Mouse (Mus musculus) heart, embryonic 16.5 days (tissue): ENCODE results near the gene Ptprr. TPM values are rescaled to one million over a fixed set of nuclear protein-coding genes. Genes with fewer than 3 reads are reported as not detected.

Experiments used
- ATAC-seq: fragments of 200-750 bp; cut with Nextera tagmentation; replicated peaks from 2 replicates; pipeline ENCODE4 v1.8.0; 2017; ENCODE audit warnings: moderate number of reproducible peaks; ENCODE audit not compliant: insufficient read depth, low FRiP score; ENCODE audit errors: extremely low read depth
- H3K27ac ChIP-seq: fragments of 300-500 bp; sonication (generic); 2 replicates; pipeline ENCODE4 v1.5.1; 2014; ENCODE audit warnings: mild to moderate bottlenecking, low read length, control low read depth, moderate library complexity
- H3K27me3 ChIP-seq: fragments of 300-500 bp; sonication (generic); 2 replicates; pipeline ENCODE4 v1.6.1; 2014; ENCODE audit warnings: low read length, mixed read lengths; ENCODE audit not compliant: control insufficient read depth, insufficient read depth
- H3K36me3 ChIP-seq: fragments of 300-500 bp; sonication (generic); 2 replicates; pipeline ENCODE4 v1.6.1; 2014; ENCODE audit not compliant: control insufficient read depth, insufficient read depth
- H3K4me1 ChIP-seq: fragments of 300-500 bp; sonication (generic); 2 replicates; pipeline ENCODE4 v1.6.1; 2014; ENCODE audit warnings: low read length, mixed read lengths; ENCODE audit not compliant: control insufficient read depth, insufficient read depth
- H3K4me2 ChIP-seq: fragments of 300-500 bp; sonication (generic); 2 replicates; pipeline ENCODE4 v1.6.1; 2014; ENCODE audit warnings: low read depth, mild to moderate bottlenecking, control low read depth, low read length
- H3K4me3 ChIP-seq: fragments of 300-500 bp; sonication (generic); 2 replicates; pipeline ENCODE4 v1.5.1; 2014; ENCODE audit warnings: mild to moderate bottlenecking, control low read depth, low read length
- H3K9ac ChIP-seq: fragments of 300-500 bp; sonication (generic); 2 replicates; pipeline ENCODE4 v1.6.1; 2014; ENCODE audit warnings: low read length, control low read depth
- H3K9me3 ChIP-seq: fragments of 300-500 bp; sonication (generic); replicated peaks from 2 replicates; pipeline ENCODE4 v1.6.1; 2016; ENCODE audit warnings: low read length; ENCODE audit not compliant: control insufficient read depth
- WGBS: fragments of 180-500 bp; shearing (Covaris S2); extraction: QIAGEN DNeasy Blood & Tissue Kit; methylation state at CpG from one replicate; pipeline ENCODE4 v1.1.7; 2014; 5-methylcytosine and 5-hydroxymethylcytosine counted together
- polyA plus RNA-seq: library from polyadenylated mRNA; unstranded; fragments of >200 nt; fragmentation: Nextera tagmentation; extraction: Ambion mirVana; gene quantifications from 2 replicates; pipeline ENCODE4 v1.2.1, GENCODE M21; 2015

Gene Ptprr
- polyA plus RNA-seq, 1 experiment from 2014 or later = 0.35 TPM

- H3K9ac ChIP-seq = peak overlapping the region; percentile 63
Measured at GRCm38 (mm10) chr10:116261559-116261958, 243.5 kb downstream of the Ptprr start.

DNA sequence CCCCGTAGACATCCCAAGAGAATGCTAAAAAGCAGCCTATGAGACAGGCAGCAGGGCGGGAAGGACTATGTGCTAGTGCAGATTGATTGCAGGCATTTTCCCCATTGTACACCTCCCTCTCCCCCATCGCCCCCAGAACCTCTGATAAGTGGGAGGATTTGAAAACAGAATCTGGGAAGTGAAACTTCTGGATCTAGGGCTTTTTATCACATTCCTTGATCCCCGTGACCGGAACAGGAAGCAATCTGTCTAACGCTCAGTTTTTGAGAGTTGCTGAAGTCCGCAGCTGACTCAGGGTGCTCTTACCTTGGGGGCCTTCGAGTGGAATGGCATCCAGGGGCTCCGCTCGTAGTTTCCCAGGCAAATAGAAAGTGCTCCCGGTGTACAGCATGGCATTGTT, 246.5 kb downstream of the Ptprr start:
- Histone ChIP-seq H3K4me1 (peaks cover 34% of the 10 kb centered on the region), H3K27me3 (no peaks in the 10 kb centered on the region), H3K4me2 (no peak overlapping the region), H3K27ac (no peak overlapping the region), H3K4me3 (no peak overlapping the region), H3K9ac (no peak overlapping the region), H3K36me3 (no peaks in the 10 kb centered on the region), H3K9me3 (no peaks in the 10 kb centered on the region)
- 62% methylated on average over 11 of the region's 11 CpGs for WGBS
- no peak for ATAC-seq

More at GRCm38 (mm10) chr10:116261559-116261958, 243.5 kb downstream of the Ptprr start:
- WGBS = 36% methylated on average over 5 of the region's 5 CpGs
- Histone ChIP-seq H3K27me3 (no peaks in the 10 kb centered on the region), H3K36me3 (no peaks in the 10 kb centered on the region), H3K27ac (peak overlapping the region; percentile 92), H3K4me1 (peaks cover 22% of the 10 kb centered on the region), H3K4me2 (peak overlapping the region; percentile 41), H3K4me3 (no peak overlapping the region), H3K9me3 (no peaks in the 10 kb centered on the region)
- no peak; the same call in 1 of the 2 replicates for ATAC-seq

- H3K27me3 ChIP-seq = no peaks in the 10 kb centered on the region
- H3K36me3 ChIP-seq = no peaks in the 10 kb centered on the region
- 45% methylated on average over 15 of the region's 15 CpGs for WGBS
- peaks cover 17% of the 10 kb centered on the region for H3K4me1 ChIP-seq
- peak; percentile 90 for ATAC-seq
- no peaks in the 10 kb centered on the region for H3K9me3 ChIP-seq
- H3K4me3 ChIP-seq = no peak overlapping the region
- peak overlapping the region; percentile 74 for H3K27ac ChIP-seq
- 0 out of 2 replicates have a peak overlapping the region, but pooled peaks have one; percentile 19 for H3K4me2 ChIP-seq
- no peak overlapping the region for H3K9ac ChIP-seq
Measured at GRCm38 (mm10) chr10:116266561-116267433, 248.8 kb downstream of the Ptprr start.

DNA sequence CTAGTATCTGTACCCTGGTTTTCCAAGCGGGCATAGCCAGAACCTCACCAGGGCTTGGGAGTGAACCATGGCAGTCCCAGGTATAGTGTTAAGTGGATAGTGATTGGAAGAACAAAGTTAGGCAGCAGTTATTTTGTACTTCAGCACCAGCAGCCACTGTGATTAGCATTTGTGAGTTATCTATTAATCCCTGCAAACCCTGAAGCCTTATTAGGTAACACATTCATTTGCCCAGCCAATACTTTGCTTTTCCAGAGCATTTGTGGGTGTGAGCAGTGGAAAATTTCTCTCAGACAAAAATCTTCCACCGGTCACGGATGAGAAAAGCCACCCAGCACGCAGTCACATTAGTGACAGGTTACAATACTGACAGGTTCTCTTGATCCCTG, 249.4 kb downstream of the Ptprr start:
- H3K4me3 ChIP-seq = no peak overlapping the region
- no peaks in the 10 kb centered on the region for H3K36me3 ChIP-seq
- no peak overlapping the region for H3K4me2 ChIP-seq
- 23% methylated on average over 4 of the region's 4 CpGs for WGBS
- no peaks in the 10 kb centered on the region for H3K9me3 ChIP-seq
- no peaks in the 10 kb centered on the region for H3K27me3 ChIP-seq
- peak overlapping the region; percentile 72 for H3K27ac ChIP-seq
- no peak for ATAC-seq
- H3K9ac ChIP-seq = no peak overlapping the region
- peaks cover 13% of the 10 kb centered on the region for H3K4me1 ChIP-seq

GRCm38 (mm10) chr10:116268343-116268742, 250.3 kb downstream of the Ptprr start:
- Histone ChIP-seq H3K9ac (no peak overlapping the region), H3K9me3 (no peaks in the 10 kb centered on the region), H3K36me3 (no peaks in the 10 kb centered on the region), H3K27ac (no peak overlapping the region), H3K4me3 (no peak overlapping the region), H3K27me3 (no peaks in the 10 kb centered on the region), H3K4me1 (peaks cover 13% of the 10 kb centered on the region), H3K4me2 (no peak overlapping the region)
- ATAC-seq = no peak
- WGBS = 48% methylated on average over 4 of the region's 4 CpGs

DNA sequence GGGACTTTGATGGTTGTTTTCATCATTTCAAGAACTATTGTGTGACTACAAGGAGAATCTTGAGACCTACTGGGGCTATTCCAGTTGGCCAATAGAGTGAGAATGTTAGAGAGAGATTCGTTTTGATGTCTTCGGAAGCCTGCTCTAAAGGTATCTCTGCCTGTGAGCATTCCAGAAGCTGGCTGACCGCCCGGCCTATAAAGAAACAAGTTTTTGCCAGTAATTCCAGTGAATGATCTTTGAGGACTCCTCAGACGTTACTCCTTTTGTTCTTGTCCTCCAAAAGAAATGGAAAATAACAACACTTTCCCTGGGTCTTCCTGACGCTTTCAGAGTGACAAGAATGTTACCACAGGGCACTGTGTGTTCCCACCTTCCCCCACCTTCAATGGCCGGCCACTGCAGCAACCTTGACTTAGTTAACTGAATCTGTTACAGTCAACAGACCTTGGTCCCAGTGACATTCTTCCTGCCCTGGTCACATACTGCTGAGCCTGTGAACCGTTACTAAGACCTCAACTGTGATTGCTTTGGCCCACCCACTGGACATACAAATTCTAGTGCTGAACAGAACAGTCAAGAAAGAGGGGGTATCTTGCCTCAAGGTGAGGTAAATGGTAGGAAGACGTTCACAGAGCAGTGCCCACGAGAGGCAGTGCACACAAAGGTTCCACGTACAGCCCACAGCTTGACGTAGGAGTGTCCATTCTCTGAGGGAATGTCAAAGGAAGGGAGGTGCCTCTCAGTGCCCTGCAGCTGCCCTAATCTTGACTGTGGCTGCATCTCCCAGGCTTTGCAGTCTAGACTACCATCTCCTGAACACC, 252.8 kb downstream of the Ptprr start:
- no peak overlapping the region for H3K4me3 ChIP-seq
- H3K4me1 ChIP-seq = peaks cover 13% of the 10 kb centered on the region
- H3K36me3 ChIP-seq = no peaks in the 10 kb centered on the region
- no peak for ATAC-seq
- WGBS = 66% methylated on average over 12 of the region's 12 CpGs
- H3K27ac ChIP-seq = peak overlapping the region; percentile 59
- H3K4me2 ChIP-seq = no peak overlapping the region
- no peaks in the 10 kb centered on the region for H3K27me3 ChIP-seq
- no peaks in the 10 kb centered on the region for H3K9me3 ChIP-seq
- no peak overlapping the region for H3K9ac ChIP-seq

DNA sequence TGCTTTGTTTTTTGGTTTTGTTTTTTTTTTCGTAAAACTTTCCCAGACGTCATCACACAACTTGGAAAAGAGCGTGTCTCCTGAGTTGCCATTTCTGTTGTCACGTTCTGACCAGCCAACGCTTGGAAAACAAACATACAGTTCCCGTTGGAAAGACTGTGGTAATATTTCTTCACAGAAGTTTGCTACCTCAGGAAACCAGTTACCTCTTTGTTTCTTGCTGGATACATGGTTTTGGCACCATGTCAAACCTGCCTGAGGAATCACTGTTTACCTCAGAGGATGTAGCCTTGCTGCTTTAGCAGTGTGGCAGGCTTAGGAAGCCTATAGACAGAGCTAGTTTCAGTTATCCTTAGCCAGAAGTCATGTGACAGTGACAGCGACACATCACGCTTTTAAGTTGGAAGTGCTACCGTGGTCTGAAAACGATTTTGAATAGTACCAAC, 253.5 kb downstream of the Ptprr start:
- Histone ChIP-seq H3K4me1 (peaks cover 13% of the 10 kb centered on the region), H3K27ac (peak overlapping the region; percentile 59), H3K27me3 (no peaks in the 10 kb centered on the region), H3K4me2 (no peak overlapping the region), H3K9ac (no peak overlapping the region), H3K4me3 (no peak overlapping the region), H3K9me3 (no peaks in the 10 kb centered on the region), H3K36me3 (no peaks in the 10 kb centered on the region)
- no peak for ATAC-seq
- 72% methylated on average over 10 of the region's 10 CpGs for WGBS

GRCm38 (mm10) chr10:116272156-116272555, 254.1 kb downstream of the Ptprr start:
- no peak overlapping the region; the same call in 1 of the 2 replicates for H3K27ac ChIP-seq
- H3K4me1 ChIP-seq = peaks cover 7% of the 10 kb centered on the region
- H3K9me3 ChIP-seq = no peaks in the 10 kb centered on the region
- no peaks in the 10 kb centered on the region for H3K36me3 ChIP-seq
- no peak overlapping the region for H3K4me3 ChIP-seq
- 48% methylated on average over 3 of the region's 3 CpGs for WGBS
- H3K4me2 ChIP-seq = no peak overlapping the region
- no peaks in the 10 kb centered on the region for H3K27me3 ChIP-seq
- ATAC-seq = peak; percentile 18; the same call in 1 of the 2 replicates
- H3K9ac ChIP-seq = no peak overlapping the region
